Mouse (Mus musculus) gonadal fat pad, adult 2 months (tissue): ENCODE data around the gene Lrrc75b. TPM values are rescaled to one million over a fixed set of nuclear protein-coding genes. Genes with fewer than 3 reads are reported as not detected.
"Not testable (repeated sequence)": the region's sequence is repeated elsewhere in the genome, so short reads cannot be mapped to it uniquely, and the experiment has no call there.

Experiments used
- DNase-seq: peaks from one replicate; pipeline ENCODE4 v3.0.0-alpha.2; 2012; ENCODE audit warnings: low read depth
- polyA plus RNA-seq: library from polyadenylated mRNA; depleted of rRNA; stranded (reverse); fragments of >200 nt; gene quantifications from 2 replicates; pipeline ENCODE4 v1.2.3, GENCODE M21; 2012

Lrrc75b gene
- polyA plus RNA-seq, 1 experiment = 9.0 TPM

DNA sequence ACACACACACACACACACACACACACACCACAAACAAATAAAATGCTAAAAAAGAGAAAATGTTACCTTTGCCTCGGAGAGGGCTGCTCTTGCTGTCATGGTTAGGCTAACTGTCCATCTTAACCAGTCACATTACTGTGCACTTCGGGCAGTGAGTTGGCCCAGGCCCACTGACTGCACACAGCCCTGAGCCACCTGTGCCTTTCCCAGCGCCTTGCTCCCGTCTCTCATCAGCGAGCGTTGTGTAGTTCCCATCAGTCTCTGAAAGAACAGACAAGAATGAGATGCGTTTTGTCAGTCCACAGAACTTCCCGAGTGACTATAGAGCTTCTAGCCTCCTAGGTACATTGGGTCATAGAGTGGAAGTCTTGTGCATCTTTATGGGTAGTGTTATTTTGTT, 25.9 kb downstream of the Lrrc75b start:
- DNase-seq = no peak

DNA sequence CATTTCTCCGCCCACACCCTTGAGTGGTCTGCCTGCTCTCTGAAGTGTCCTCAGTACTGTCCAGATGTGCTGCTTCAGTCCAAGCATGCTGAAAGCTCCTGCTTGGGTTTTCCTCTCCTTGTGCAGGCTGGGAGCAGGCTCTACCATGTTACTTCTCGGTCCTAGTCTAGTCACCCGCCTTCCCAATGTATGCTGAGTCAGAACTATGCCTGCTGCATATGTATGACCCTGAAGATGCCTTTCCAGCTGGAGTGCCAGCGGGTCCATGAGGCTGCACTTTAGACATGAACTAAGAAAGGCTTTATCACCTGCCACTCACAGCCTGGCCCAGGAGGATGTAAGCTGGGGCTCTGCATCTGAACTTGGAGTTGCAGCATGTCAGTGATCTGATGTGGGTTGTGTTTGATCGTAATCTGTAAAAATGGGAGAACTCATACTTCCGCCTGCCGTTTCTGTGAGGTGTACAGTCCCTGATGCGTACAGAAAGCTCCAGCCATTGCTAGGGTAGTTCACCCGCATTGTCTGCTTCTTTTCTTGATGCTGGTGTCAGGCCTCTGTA, 28.5 kb downstream of the Lrrc75b start:
- DNase-seq = no peak

DNA sequence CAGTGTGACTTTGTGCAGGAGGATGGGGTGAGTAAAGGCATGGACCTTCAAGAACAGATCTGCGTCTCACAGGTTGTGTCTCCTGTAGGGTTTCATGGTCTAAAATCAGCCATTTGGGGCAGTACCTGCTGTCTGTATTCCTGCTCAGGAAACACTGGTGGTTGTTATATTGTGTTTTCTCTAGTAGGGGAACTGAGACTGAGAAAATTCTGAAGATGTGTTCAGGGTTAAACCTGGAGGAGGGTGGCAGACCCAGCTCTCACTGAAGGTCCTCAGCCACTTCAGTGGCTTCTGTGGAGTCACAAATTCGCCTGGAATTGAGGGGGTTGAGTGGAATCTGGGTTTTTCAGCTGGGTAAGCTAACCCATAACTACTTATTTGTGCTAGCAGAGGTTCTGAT, 29.8 kb downstream of the Lrrc75b start:
- DNase-seq = no peak

DNA sequence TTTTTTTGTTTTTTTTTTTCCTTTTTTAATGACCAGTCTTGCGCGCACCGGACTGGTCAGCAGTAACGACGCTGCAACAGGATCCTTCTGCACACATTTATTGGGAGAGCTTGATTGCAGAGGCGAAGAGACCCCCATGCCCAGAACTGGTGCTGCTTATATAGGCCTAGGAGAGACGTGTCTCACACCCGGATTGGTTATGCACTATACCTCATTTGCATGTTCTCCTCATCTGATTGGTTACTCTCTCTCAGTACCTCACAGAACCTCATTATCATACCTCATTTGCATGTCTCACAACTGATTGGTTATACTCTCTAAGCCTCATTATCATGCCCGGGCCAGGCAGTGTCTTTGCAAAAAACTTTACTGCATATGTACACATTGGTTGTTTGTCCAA, 34.7 kb downstream of the Lrrc75b start:
- not testable (repeated sequence) for DNase-seq

DNA sequence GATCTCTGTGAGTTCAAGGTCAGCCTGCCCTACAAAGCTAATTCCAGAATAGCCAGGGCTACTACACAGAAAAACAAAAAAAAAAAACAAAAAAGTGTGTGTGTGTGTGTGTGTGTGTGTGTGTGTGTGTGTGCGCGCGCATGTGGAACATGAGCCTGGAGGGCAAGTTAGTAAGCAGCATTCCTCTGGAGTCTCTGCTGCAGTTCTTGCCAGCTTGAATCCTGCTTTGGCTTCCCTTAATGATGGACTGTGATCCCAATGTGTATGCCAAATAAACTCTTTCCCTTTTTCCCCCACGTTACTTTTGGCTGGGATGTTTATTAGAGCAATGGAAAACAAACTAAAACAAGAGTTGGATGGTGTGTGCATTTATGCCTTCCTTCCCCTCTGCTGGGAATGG, 38.5 kb downstream of the Lrrc75b start:
- DNase-seq = no peak

DNA sequence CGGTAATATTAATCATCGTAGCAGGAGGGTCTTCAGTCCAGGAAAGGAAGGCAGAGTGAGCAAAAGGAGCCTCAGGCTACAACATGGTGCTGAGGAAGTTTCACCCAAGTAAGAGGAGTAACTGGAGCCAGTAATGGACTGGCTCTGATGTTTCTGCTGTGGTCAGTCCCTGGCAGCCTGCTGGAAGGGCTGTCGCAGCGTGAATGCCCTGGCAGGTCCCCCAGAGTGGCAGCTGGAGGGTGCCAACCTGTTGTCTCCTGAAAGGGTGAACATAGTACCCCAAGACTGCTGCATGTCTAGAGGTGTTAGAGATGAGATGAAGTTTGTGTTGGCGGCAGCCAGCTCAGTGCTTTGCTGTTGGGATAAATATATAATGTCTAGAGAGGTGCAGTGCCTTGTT, 39.5 kb downstream of the Lrrc75b start:
- DNase-seq = no peak

DNA sequence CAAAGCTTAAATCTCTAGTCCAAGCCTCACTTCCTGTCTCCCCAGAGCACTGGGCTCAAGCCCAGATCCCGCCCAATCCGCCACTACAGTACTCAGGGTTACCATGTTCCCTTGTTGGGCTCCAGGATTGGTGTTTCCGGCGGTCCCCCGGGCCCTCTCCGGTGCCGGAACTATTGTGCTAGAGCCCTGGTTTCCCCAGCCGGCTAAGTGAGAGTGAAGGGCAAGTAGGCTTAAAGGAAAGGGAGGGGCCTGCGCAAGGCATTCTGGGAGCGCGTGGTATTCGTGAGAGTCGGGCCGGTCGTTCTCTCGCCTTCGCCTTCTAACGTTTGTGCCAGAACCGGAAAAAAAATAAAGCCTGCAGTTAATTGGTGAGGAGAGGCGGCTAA, 42.4 kb downstream of the Lrrc75b start, which contains the start of gene Gucd1:
Gene Gucd1, minus strand, starts transcription at position 215 of the 386 bp plus-strand sequence.
- peak; percentile 77 for DNase-seq

DNA sequence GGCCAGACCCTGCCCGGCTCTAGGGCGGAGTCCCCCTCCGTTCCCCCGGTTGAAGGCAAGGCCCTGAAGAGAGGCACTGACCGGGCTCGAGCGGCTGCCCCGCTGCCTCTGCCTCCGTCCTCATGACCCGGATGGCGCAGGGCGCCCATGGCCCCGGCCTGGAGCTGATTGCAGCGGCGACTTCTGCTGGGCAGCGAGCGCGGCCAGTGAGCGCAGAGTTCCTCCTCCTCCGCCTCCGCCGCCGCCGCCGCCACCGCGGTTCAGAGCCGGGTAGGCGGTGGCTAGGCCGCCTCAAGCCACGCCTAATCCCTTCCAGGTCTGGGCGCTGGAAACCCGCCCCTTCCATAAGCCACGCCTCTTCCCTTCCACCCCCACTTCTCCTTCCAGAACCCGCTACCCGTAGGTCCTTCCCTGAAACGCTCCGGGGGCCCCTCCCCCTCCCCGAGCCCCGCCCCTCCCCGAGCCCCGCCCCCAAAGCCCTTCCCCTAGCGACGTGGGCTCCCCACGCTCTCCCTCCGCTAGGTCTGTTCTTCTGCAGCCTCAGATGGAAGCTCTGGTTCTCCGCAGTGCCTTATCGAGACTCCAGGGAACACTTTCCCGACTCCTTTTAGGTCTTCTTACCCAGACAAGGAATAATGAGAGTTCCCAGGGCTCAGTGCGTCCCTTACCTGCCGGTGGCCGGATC, 42.9 kb downstream of the Lrrc75b start, which contains the start of gene Snrpd3:
Gene Snrpd3, plus strand, starts transcription at position 479 of the 685 bp plus-strand sequence.
- no peak for DNase-seq

DNA sequence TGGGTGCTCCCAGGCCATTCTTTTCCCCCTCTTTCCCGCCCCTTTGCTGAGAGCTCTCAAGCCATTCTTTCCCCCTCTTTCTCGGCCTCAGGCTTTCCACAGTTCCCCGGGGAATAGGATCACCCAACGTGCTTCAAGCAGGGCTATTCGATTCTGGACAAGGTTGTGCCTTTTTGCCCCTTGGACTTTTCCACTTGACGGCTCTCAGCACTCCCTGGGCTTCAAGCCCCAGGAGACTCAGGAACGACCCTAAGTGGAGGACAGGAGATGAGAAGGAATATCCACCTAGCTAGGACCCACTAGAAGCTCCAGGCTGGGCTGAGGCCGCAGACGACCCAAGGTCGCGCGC, 43.4 kb downstream of the Lrrc75b start:
- DNase-seq = no peak

DNA sequence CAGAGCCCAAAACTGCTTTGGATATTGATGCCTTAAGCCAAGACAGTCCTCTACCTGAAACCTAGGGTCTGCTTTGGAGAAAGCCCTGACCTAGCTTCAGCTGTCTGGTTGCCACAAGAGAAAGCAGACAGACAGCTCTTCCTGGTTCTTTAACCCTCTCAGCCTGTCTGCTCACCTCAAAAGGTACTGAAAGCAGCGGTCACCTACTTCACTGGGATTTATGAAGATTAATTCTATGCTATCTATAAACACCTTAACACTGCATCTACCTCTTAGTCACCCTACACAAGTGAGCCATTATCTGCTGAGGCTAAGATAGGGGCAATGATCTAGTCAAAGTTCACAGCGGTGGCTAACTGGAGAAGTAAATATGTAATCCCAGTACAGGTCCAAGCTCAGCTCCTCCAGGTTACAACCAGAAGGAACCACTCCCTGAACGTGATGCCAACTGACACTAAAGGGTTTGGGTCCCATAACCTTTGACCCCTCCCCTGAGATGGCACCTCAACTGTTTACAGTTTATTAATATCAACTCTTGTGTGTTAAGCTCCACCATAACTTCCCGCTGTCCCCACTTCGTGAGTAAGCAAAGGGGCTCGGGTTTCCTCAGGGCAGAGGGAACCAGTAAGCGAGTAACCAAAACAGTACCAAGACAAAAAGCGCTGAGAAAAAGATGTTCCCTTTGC, 43.9 kb downstream of the Lrrc75b start:
- DNase-seq = no peak

DNA sequence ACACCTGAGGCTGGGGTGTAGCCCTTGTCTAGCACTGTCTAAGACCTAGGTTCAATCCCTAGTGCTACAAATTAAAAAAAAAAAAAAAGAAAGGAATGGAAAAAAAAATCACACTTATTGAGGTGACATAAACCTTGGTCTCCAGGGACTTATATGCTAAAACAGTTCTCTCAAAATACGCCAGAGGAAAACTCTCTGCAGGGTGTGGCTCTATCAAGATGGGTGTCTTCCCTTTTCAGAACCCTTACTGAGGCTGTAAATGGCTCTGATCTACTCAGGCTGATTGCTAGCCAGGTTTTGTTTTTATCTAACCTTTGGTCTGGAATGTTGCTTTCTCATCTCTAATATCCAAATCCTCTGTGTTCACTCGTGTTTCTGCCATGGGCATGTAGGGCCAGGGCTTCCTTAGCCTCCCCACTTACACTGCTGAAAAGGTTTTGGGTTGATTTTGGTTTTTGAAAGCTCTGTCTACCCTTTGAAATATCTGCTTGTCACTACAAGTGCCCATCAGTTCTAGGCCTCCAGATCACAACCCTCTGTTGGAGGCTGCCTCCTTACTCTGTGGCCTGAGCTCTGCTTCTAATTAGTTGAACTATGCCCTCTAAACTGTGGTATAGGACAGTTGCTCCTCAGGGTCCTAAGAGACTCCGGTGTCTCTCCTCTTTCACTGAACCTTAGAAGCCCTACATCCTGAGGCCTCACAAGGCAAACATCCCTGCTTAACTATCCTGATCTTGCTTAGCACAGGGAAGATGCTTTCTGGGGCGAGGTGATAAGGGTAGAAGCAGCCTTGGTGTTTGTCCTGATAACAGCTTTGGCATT, 44.7 kb downstream of the Lrrc75b start:
- DNase-seq = no peak

DNA sequence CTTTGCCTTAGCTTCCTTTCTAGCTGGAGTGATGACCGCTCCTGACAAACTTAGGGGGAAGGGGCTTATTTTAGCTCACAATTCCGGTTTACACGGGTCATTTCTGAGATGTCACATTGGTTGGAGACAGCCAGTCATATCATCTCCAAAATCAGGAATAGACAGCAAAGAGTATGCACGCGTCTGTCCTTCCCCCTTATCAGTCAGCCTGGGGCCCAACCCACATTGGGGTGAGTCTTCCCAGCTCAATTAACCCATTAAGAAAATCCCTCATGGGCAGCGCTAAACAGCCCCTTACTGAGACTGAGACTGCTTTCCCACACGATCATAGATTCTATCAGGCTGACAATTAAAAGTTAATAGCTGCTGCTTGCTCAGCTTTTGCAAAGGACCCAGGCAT, 45.8 kb downstream of the Lrrc75b start:
- DNase-seq = no peak

DNA sequence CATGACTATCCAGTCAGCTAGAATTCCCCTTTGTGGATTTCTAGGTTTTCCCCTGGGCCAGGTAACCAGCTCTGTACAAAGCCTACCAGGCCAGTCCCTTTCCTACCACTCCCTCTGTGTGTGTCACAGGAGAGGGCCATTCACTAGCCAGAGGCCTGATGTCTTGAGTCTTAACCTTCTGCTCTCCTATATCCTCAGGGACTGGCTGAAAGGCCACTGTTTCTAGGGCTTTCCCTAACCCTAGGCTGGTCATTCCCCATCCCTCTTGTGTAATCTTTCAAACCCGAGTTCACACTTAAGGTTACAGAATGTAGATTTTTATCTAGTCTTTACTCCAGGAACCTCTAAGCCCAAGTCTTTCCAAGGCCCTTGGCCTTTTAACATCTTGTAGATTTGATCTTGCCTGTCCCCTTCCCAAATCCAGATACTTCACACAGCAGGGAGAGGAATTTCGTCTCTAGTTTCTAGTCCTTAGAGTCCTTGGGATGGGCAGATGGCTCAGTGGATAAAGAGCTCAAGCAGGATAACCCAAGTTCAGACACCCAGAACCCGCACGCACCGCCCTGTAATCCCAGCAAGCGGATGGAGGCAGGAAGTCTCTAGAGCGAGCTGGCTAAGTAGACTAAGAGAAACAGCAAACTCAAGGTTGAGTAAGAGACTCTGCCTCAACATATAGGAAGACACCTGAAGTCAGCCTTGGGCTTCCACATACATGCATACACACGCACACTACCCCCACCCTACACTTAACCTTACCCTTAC, 46.6 kb downstream of the Lrrc75b start:
- DNase-seq = no peak

DNA sequence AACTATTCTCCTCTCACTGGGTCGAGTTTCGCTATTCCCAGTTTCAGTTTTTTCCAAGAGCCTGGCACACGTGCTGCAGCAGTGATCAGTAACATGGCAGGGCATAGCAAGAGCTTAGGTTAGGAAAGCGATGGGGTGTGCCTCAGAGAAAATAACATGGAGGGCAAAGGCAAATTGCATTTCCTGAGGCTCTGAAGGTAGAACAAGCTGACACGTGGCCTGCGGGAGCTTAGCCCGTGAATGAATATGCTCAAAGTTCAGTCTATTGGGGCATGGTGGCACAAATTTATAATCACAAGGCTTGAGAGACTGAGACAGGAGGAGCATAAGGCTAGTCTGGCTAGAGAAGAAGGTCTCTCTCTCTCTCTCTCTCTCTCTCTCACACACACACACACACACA, 47.3 kb downstream of the Lrrc75b start:
- DNase-seq = no peak

DNA sequence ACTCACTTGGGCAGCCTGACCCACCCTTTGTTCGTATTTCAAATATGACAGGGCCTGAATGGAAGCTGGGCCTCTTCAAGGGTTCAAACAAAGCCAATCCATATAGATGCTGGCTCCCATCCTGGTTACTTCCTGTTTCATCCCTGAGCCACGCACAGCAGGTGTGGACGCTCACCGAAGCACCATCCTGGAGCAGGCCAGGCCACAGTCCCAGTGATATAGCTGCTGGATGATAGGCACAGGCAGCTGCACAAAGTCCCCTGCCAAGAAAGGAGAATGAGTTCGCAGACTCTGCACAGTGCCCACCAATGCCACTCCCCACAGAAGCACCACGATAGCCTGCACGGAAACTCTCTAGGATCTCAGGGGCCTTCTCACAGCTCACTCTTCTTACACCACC, 48.2 kb downstream of the Lrrc75b start:
- no peak for DNase-seq

DNA sequence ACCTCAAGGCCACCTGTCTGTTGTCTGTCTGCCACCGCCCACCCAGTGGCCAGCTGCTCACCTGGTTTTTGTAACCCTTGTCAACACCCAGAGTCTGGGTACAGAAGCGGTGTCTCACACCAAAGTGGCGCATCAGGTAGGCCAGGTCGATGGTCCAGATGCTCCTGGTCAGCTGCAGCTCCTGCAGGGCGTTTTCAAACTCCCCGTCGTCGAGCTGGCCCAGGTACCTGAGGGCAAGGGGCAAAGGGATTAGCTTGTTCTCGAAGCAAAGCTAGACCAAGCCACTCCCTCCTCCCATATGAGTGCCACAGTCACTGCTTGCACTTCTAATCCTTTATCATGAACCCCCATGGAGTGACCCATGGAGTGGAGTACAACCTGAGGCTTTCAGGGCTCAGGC, 49.1 kb downstream of the Lrrc75b start:
- no peak for DNase-seq

DNA sequence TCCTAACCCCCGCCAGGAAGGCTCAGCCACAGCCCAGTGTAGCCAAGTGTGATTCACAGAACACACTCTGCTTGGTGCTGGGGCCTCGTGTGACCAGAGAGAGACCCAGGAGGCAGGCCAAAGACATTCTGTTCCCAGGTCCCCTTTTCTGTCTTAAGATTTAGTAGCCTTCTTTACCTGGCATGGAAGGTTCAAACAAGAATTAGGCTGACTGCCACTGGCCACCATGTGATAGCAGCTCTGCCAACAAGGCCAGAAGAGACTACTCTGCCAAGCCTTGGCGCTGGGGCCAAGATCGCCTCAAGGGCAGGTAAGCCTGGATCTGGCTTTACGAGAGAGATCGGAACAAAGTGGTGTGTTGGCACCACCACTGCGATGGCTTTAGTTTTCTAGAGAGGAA, 49.7 kb downstream of the Lrrc75b start:
- peak; percentile 78 for DNase-seq

DNA sequence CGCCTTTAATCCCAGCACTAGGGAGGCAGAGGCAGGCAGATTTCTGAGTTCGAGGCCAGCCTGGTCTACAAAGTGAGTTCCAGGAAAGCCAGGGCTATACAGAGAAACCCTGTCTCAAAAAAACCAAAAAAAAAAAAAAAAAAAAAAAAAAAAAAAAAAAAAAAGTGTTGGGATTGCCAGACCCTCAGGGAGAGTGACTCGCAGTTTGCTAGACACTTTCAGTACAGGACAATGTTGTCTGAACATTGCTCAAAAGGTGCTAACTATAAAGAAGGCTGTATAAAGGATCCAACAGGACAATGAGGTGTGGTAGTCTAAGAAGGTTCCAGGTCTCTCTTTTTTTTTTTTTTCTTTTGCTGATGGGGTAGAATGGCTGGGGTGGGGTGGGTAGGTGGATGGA, 54.2 kb downstream of the Lrrc75b start:
- not testable (repeated sequence) for DNase-seq

DNA sequence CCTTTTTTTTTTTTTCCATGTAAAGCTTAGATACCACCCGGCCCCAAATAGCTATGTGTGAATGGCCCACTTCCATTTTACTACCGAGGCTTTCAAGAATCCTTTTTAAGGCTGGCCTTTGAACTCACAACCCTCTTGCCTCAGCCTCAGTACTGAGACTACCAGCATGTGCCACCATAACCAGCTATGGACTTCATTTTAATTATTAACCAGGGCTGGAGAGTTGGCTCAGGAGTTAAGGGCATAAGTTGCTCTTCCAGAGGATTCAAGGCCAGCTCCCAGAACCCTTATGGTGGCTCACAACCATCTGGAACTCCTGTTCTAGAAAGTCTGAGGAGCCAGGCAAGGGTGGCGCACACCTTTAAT, 55.0 kb downstream of the Lrrc75b start:
- no peak for DNase-seq

DNA sequence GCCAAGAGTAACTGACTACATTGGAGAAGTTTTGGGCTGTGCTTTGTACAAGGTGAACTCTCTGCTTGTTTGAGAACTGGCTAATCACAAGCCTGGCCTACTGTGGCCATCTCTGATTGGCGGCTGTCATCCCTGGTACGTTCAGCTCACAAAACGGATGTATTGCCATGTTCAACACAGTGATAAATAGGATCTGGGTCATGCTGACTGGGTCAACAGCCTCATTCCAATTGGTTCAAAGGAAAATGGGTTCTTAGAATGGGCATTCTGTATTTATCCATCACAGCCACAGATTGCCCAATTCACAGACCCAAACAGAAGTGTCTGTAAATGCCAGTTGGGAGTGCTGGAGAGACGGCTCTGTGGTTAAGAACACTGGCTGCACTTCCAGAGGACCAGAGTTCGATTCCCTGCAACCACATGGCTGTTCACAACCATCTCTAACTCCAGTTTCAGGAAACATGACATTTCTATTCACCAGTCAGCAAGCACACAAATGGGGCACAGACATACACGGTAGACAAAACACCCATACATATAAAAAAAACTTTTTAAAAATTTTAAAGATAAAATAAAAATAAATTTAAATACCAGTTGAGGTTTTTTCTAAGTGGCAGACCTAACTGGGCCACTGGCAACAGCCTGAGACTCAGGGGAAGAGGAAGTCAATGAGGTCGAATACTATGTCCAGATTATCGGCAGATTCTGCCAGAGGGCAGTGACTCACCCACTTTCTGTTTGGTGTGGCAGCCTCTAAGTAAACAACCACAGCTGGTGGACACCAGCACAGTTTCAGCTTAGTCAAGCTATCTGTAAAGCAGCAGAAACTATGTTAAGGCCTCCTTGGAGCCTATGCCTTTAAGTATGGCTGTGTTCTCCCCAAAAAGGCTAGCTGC, 55.6 kb downstream of the Lrrc75b start:
- no peak for DNase-seq

DNA sequence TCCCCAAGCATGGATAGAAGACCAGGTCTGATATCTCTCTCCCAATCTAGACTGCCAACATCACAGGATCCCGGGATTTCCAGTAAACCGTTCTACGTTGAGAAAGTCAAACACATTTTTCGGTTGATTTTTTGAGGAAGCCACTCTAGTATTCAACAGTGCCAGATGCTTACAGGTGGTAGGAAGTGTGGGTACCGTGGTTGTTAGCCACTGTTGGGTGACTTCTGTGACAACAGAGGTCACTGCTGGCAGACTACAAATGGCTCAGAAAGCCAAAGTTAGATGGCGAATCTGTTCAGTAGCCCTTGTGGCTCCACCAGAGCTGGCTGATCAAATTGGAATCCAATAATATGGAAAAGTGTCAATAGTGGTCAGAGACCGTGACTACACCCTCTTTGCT, 56.4 kb downstream of the Lrrc75b start:
- no peak for DNase-seq
